Mouse (Mus musculus) ES-Bruce4 (cell line): Measurements from ENCODE around the gene Cog7. TPM values are rescaled to one million over a fixed set of nuclear protein-coding genes. Genes with fewer than 3 reads are reported as not detected.

Experiments used
- H3K27ac ChIP-seq: 2 replicates; pipeline ENCODE4 v1.5.1; 2012; ENCODE audit warnings: low read length, inconsistent platforms; ENCODE audit not compliant: insufficient read depth
- H3K27me3 ChIP-seq: 2 replicates; pipeline ENCODE4 v1.6.1; 2012; ENCODE audit warnings: mild to moderate bottlenecking, low read length, inconsistent platforms; ENCODE audit not compliant: control insufficient read depth, poor library complexity, insufficient read depth, severe bottlenecking
- H3K36me3 ChIP-seq: 2 replicates; pipeline ENCODE4 v1.6.1; 2012; ENCODE audit warnings: inconsistent platforms, mild to moderate bottlenecking, low read length, moderate library complexity; ENCODE audit not compliant: control insufficient read depth, poor library complexity, insufficient read depth, severe bottlenecking
- H3K4me1 ChIP-seq: one replicate; pipeline ENCODE4 v1.8.1; 2011; ENCODE audit warnings: low read length; ENCODE audit not compliant: control insufficient read depth, insufficient read depth
- H3K4me3 ChIP-seq: 2 replicates; pipeline ENCODE4 v1.5.1; 2011; ENCODE audit warnings: low read depth, mild to moderate bottlenecking, low read length
- H3K9ac ChIP-seq: 2 replicates; pipeline ENCODE4 v1.6.1; 2012; ENCODE audit warnings: low read depth, mild to moderate bottlenecking, inconsistent platforms; ENCODE audit not compliant: poor library complexity, severe bottlenecking
- H3K9me3 ChIP-seq: replicated peaks from 2 replicates; pipeline ENCODE4 v1.6.1; 2012; ENCODE audit warnings: mild to moderate bottlenecking, low read length, inconsistent platforms; ENCODE audit not compliant: control insufficient read depth, poor library complexity, insufficient read depth, severe bottlenecking
- CTCF ChIP-seq: IDR thresholded peaks from one replicate; pipeline ENCODE4 v1.8.1; 2011; ENCODE audit warnings: low read depth, low read length
- EP300 ChIP-seq: IDR thresholded peaks from 2 replicates; pipeline ENCODE4 v1.6.1; 2011; ENCODE audit warnings: low read depth, low read length; ENCODE audit not compliant: insufficient read depth
- POLR2A ChIP-seq: IDR thresholded peaks from one replicate; pipeline ENCODE4 v1.8.1; 2011; ENCODE audit warnings: low read length; ENCODE audit not compliant: insufficient read depth
- polyA plus RNA-seq: library from polyadenylated mRNA; stranded (reverse); fragments of >200 nt; gene quantifications from 2 replicates; pipeline ENCODE4 v1.2.4, GENCODE M21; 2011; ENCODE audit warnings: low read depth; ENCODE audit not compliant: missing spikeins, insufficient read depth, insufficient read length

The Cog7 gene
- polyA plus RNA-seq, 1 experiment, result 19.0 TPM

- no peak overlapping the region for H3K4me3 ChIP-seq
- no peak for TF ChIP-seq POLR2A
- TF ChIP-seq EP300, result no peak
- TF ChIP-seq CTCF, result no peak
- H3K27me3 ChIP-seq, result no peaks in the 10 kb centered on the region
- no peak overlapping the region for H3K9ac ChIP-seq
- H3K9me3 ChIP-seq, result no peaks in the 10 kb centered on the region
- no peaks in the 10 kb centered on the region for H3K36me3 ChIP-seq
- H3K4me1 ChIP-seq, result no peaks in the 10 kb centered on the region
- no peak overlapping the region for H3K27ac ChIP-seq
Measured at GRCm38 (mm10) chr7:121938124-121938891, 43.2 kb downstream of the Cog7 start.

GRCm38 (mm10) chr7:121936861-121937630, 44.5 kb downstream of the Cog7 start:
- no peak for TF ChIP-seq POLR2A
- no peak for TF ChIP-seq CTCF
- TF ChIP-seq EP300, result no peak
- H3K27ac ChIP-seq, result no peak overlapping the region
- no peaks in the 10 kb centered on the region for H3K9me3 ChIP-seq
- no peak overlapping the region for H3K9ac ChIP-seq
- no peaks in the 10 kb centered on the region for H3K4me1 ChIP-seq
- no peak overlapping the region for H3K4me3 ChIP-seq
- H3K27me3 ChIP-seq, result no peaks in the 10 kb centered on the region
- H3K36me3 ChIP-seq, result no peaks in the 10 kb centered on the region

- H3K4me1 ChIP-seq, result no peaks in the 10 kb centered on the region
- TF ChIP-seq EP300, result no peak
- TF ChIP-seq CTCF, result no peak
- no peak for TF ChIP-seq POLR2A
- H3K36me3 ChIP-seq, result no peaks in the 10 kb centered on the region
- H3K9ac ChIP-seq, result no peak overlapping the region
- no peak overlapping the region for H3K4me3 ChIP-seq
- no peak overlapping the region for H3K27ac ChIP-seq
- H3K9me3 ChIP-seq, result no peaks in the 10 kb centered on the region
- H3K27me3 ChIP-seq, result no peaks in the 10 kb centered on the region
Measured at GRCm38 (mm10) chr7:121935906-121936794, 45.4 kb downstream of the Cog7 start.

- Histone ChIP-seq H3K4me3 (no peak overlapping the region), H3K9ac (no peak overlapping the region), H3K36me3 (no peaks in the 10 kb centered on the region), H3K4me1 (no peaks in the 10 kb centered on the region), H3K27ac (no peak overlapping the region), H3K9me3 (no peaks in the 10 kb centered on the region), H3K27me3 (no peaks in the 10 kb centered on the region)
- TF ChIP-seq EP300 (no peak), CTCF (no peak)
Measured at GRCm38 (mm10) chr7:121934346-121934745, 47.2 kb downstream of the Cog7 start.

- no peak for TF ChIP-seq CTCF
- no peak for TF ChIP-seq EP300
- TF ChIP-seq POLR2A, result no peak
- Histone ChIP-seq H3K27me3 (no peaks in the 10 kb centered on the region), H3K36me3 (no peaks in the 10 kb centered on the region), H3K4me3 (no peak overlapping the region), H3K27ac (no peak overlapping the region), H3K9me3 (no peaks in the 10 kb centered on the region), H3K4me1 (no peaks in the 10 kb centered on the region), H3K9ac (no peak overlapping the region)
Measured at GRCm38 (mm10) chr7:121933675-121934074, 47.8 kb downstream of the Cog7 start.
